Mouse (Mus musculus) liver, embryonic 14.5 days (tissue): ENCODE measurements around the gene Pias4. TPM values are rescaled to one million over a fixed set of nuclear protein-coding genes. Genes with fewer than 3 reads are reported as not detected.
"Not testable (repeated sequence)": the region's sequence is repeated elsewhere in the genome, so short reads cannot be mapped to it uniquely, and the experiment has no call there.

Experiments
- ATAC-seq: fragments of 200-750 bp; cut with Nextera tagmentation; 2 replicates; pipeline ENCODE4 v1.8.0; 2017; ENCODE audit warnings: moderate number of reproducible peaks, mild to moderate bottlenecking, moderate library complexity; ENCODE audit not compliant: insufficient read depth
- DNase-seq, 3 experiments: peaks; one replicate each; pipeline ENCODE4 v3.0.0-alpha.2; 2012 to 2013; ENCODE audit warnings: low read depth in 3 of 3, low spot score in 3 of 3
- H3K27ac ChIP-seq: fragments of 300-500 bp; sonication (generic); 2 replicates; pipeline ENCODE4 v1.5.1; 2014; ENCODE audit warnings: moderate library complexity, mild to moderate bottlenecking, control low read depth, inconsistent platforms
- H3K27me3 ChIP-seq: fragments of 300-500 bp; sonication (generic); 2 replicates; pipeline ENCODE4 v1.6.1; 2014; ENCODE audit warnings: mild to moderate bottlenecking, low read length, moderate library complexity; ENCODE audit not compliant: control insufficient read depth, insufficient read depth
- H3K36me3 ChIP-seq: fragments of 300-500 bp; sonication (generic); replicated peaks from 2 replicates; pipeline ENCODE4 v1.6.1; 2014; ENCODE audit warnings: low read depth; ENCODE audit not compliant: control insufficient read depth, insufficient read depth
- H3K4me1 ChIP-seq, 2 experiments: fragments of 200-500 bp in 1 of 2; fragments of 300-500 bp in 1 of 2; sonication (generic) in 1 of 2; replicated peaks; 2 replicates each; pipeline ENCODE4 v1.6.1; 2012 to 2014; ENCODE audit warnings: antibody characterized with exemption in 1 of 2, inconsistent platforms in 1 of 2, low read length in 1 of 2; ENCODE audit not compliant: control insufficient read depth in 2 of 2, insufficient read depth in 2 of 2
- H3K4me2 ChIP-seq: fragments of 300-500 bp; sonication (generic); 2 replicates; pipeline ENCODE4 v1.6.1; 2014; ENCODE audit warnings: low read depth, mild to moderate bottlenecking, control low read depth, moderate library complexity
- H3K4me3 ChIP-seq, 2 experiments: fragments of 200-500 bp in 1 of 2; fragments of 300-500 bp in 1 of 2; sonication (generic) in 1 of 2; 2 replicates each; pipeline ENCODE4 v1.5.1; 2012 to 2014; ENCODE audit warnings: low read depth in 2 of 2, low read length in 2 of 2, mild to moderate bottlenecking in 2 of 2, control low read depth in 1 of 2, inconsistent platforms in 1 of 2, moderate library complexity in 1 of 2; ENCODE audit not compliant: insufficient read depth in 1 of 2
- H3K9ac ChIP-seq: fragments of 300-500 bp; sonication (generic); replicated peaks from 2 replicates; pipeline ENCODE4 v1.6.1; 2014; ENCODE audit warnings: mild to moderate bottlenecking, control low read depth, moderate library complexity
- H3K9me3 ChIP-seq: fragments of 300-500 bp; sonication (generic); 2 replicates; pipeline ENCODE4 v1.6.1; 2016; ENCODE audit warnings: low read length, mixed read lengths; ENCODE audit not compliant: control insufficient read depth
- CTCF ChIP-seq: IDR thresholded peaks from 2 replicates; pipeline ENCODE4 v1.5.1; 2016; ENCODE audit warnings: antibody characterized with exemption, low read depth, control low read depth
- EP300 ChIP-seq: IDR thresholded peaks from 2 replicates; pipeline ENCODE4 v1.6.1; 2016; ENCODE audit warnings: antibody characterized with exemption, low read depth
- whole genome bisulfite sequencing: fragments of 180-500 bp; shearing (Covaris S2); extraction: QIAGEN DNeasy Blood & Tissue Kit; methylation state at CpG from one replicate; pipeline ENCODE4 v1.1.7; 2014; ENCODE audit not compliant: insufficient replicate concordance; 5-methylcytosine and 5-hydroxymethylcytosine counted together
- polyA plus RNA-seq, 2 experiments: library from polyadenylated mRNA; depleted of rRNA in 1 of 2; stranded (reverse) in 1 of 2; unstranded in 1 of 2; fragments of >200 nt; fragmentation: Nextera tagmentation in 1 of 2; extraction: Ambion mirVana in 1 of 2; gene quantifications; 2 replicates each; pipeline versions ENCODE4 v1.2.1 to v1.2.3; 2012 to 2014

The Pias4 gene
- polyA plus RNA-seq, 2 experiments: 11.2 to 14.9 TPM

GRCm38 (mm10) chr10:81173132-81173531 is 5.4 kb upstream of the Pias4 start:
- peak overlapping the region; percentile 60 for H3K4me2 ChIP-seq
- peak overlapping the region; percentile 43 for H3K27ac ChIP-seq
- H3K4me1 ChIP-seq: peaks cover 9 to 26% of the 10 kb centered on the region in 2 experiments
- DNase-seq (peak; percentile 63 to 66 (median 65)), ATAC-seq (peak; percentile 14)
- no peaks in the 10 kb centered on the region for H3K27me3 ChIP-seq
- peak overlapping the region; percentile 17 to 25; a peak in 2 of 4 replicates for H3K4me3 ChIP-seq
- TF ChIP-seq EP300 (no peak), CTCF (peak; percentile 96)
- peak overlapping the region; percentile 38 for H3K9ac ChIP-seq
- WGBS: 6% methylated on average over 21 of the region's 21 CpGs
- no peaks in the 10 kb centered on the region for H3K9me3 ChIP-seq
- H3K36me3 ChIP-seq: peaks cover 11% of the 10 kb centered on the region

- not testable (repeated sequence) for DNase-seq, ATAC-seq, H3K9ac ChIP-seq, H3K9me3 ChIP-seq, H3K36me3 ChIP-seq, H3K4me3 ChIP-seq, H3K27me3 ChIP-seq
- peak overlapping the region; percentile 41; the same call in 1 of the 2 replicates for H3K27ac ChIP-seq
- 11% methylated on average over 14 of the region's 14 CpGs for WGBS
- H3K4me1 ChIP-seq: peaks cover 6 to 18% of the 10 kb centered on the region in 2 experiments
- H3K4me2 ChIP-seq: peak overlapping the region; percentile 99
These were observed 1.7 kb upstream of the Pias4 start for GRCm38 (mm10) chr10:81169411-81169900.

- no peaks in the 10 kb centered on the region for H3K27me3 ChIP-seq
- peaks cover 6 to 18% of the 10 kb centered on the region in 2 experiments for H3K4me1 ChIP-seq
- no peaks in the 10 kb centered on the region; the same call in 1 of the 2 replicates for H3K36me3 ChIP-seq
- TF ChIP-seq EP300: no peak
- TF ChIP-seq CTCF: no peak
- peak; percentile 81 to 84 (median 84) for DNase-seq
- ATAC-seq: peak; percentile 63
- peak overlapping the region; percentile 54 to 83 for H3K4me3 ChIP-seq
- peak overlapping the region; percentile 99 for H3K4me2 ChIP-seq
- peak overlapping the region; percentile 78 for H3K9ac ChIP-seq
- WGBS: 1% methylated on average over 29 of the region's 29 CpGs
- H3K9me3 ChIP-seq: no peaks in the 10 kb centered on the region
- peak overlapping the region; percentile 93 for H3K27ac ChIP-seq
These were observed 960 bp upstream of the Pias4 start for GRCm38 (mm10) chr10:81168521-81169244.

GRCm38 (mm10) chr10:81168087-81168431 is 336 bp upstream of the Pias4 start:
- H3K9ac ChIP-seq: peak overlapping the region; percentile 78
- ATAC-seq: peak; percentile 58
- no peaks in the 10 kb centered on the region for H3K9me3 ChIP-seq
- DNase-seq: no peak
- H3K27me3 ChIP-seq: no peaks in the 10 kb centered on the region
- H3K36me3 ChIP-seq: no peaks in the 10 kb centered on the region; the same call in none of the 2 replicates
- WGBS: 4% methylated on average over 5 of the region's 5 CpGs
- no peak for TF ChIP-seq EP300
- no peak for TF ChIP-seq CTCF
- H3K4me2 ChIP-seq: peak overlapping the region; percentile 99
- H3K4me3 ChIP-seq: peak overlapping the region; percentile 54 to 83
- peak overlapping the region; percentile 93 for H3K27ac ChIP-seq
- H3K4me1 ChIP-seq: peaks cover 6 to 12% of the 10 kb centered on the region in 2 experiments

GRCm38 (mm10) chr10:81165118-81165517 is 2.6 kb downstream of the Pias4 start:
- Histone ChIP-seq H3K36me3 (peaks cover 6% of the 10 kb centered on the region), H3K4me3 (no peak overlapping the region), H3K27me3 (no peaks in the 10 kb centered on the region), H3K9me3 (no peaks in the 10 kb centered on the region), H3K9ac (no peak overlapping the region), H3K4me2 (no peak overlapping the region), H3K27ac (no peak overlapping the region), H3K4me1 (peaks cover 6 to 17% of the 10 kb centered on the region in 2 experiments)
- TF ChIP-seq CTCF: no peak
- TF ChIP-seq EP300: no peak
- 78% methylated on average over 8 of the region's 8 CpGs for WGBS
- DNase-seq: no peak
- ATAC-seq: no peak
